8 mouse cellular contexts compared by ENCODE assay signal in the genomic region with DNA sequence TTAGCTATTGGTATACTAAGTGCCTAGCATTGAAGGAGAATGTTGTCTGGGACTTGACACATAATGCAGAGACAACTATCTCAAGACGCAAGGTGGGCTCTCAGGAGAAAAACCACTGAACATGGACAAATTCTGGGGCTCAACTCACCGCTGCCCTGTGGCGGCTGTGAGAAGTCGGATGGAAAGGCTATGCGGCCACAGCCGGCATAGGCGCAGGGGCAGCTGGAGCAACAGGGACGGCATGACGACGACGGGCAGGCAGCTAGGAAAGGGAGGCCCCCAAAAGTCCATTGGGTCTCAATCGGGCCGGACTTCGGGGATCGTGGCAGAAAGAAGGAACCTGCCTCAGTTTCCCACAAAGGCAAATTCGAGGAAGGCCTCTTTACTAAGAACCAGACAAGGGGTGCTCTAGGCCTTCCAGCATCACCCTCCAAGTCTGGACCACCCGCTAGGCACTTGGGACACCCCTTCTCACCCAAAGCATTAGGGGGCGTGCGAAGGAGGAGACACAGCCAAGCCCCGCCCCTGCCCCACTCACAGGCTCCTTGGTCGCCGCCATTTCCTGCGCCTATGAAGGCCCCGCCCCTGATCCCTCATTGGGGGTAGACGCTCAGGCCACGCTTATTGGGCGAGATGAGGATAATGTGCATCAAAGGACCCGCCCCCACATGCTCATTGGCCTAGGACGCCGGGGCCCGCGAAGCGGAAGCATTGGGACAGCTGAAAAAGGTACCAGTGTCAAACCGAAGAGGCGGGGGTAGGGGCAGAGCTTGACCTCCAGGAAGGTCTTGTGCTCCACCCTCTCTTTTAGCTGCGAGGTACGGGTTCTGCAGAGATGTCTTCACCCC. TPM values are rescaled to one million over a fixed set of nuclear protein-coding genes. Genes with fewer than 3 reads are reported as not detected.
DNase-seq lines count a peak whose midpoint lies in the region; ATAC-seq lines count a peak whose summit lies in the region.

A gene (minus strand): TSS at position 562 of the 848 bp plus-strand sequence.

- H3K4me2 ChIP-seq in heart, embryonic 15.5 days, result peak within 1 kb of the TSS; percentile 94
- peak within 1 kb of the TSS; percentile 96 for H3K4me2 ChIP-seq in liver, embryonic 15.5 days
- peak within 1 kb of the TSS; percentile 85 for H3K4me2 ChIP-seq in neural tube, embryonic 12.5 days (replicated peaks)

- WGBS in forebrain, embryonic 10.5 days, result 2% methylated on average over 37 of the region's 37 CpGs
- WGBS in heart, embryonic 15.5 days, result under 1% methylated on average over 37 of the region's 37 CpGs
- 1% methylated on average over 37 of the region's 37 CpGs for WGBS in liver, embryonic 15.5 days (ENCODE audit: insufficient replicate concordance)
- 2% methylated on average over 37 of the region's 37 CpGs for WGBS in neural tube, embryonic 12.5 days

- ATAC-seq in heart, embryonic 15.5 days (replicated peaks; ENCODE audit: insufficient number of reproducible peaks, insufficient read depth, low FRiP score, low read depth), result peak; percentile 92
- ATAC-seq in liver, embryonic 15.5 days (ENCODE audit: insufficient read depth), result peak; percentile 92
- ATAC-seq in neural tube, embryonic 12.5 days (ENCODE audit: low FRiP score, low read depth), result peak; percentile 92

- H3K27ac ChIP-seq in forebrain, embryonic 10.5 days, result peak within 1 kb of the TSS; percentile 88
- peak within 1 kb of the TSS; percentile 75 for H3K27ac ChIP-seq in heart, embryonic 15.5 days
- peak within 1 kb of the TSS; percentile 67 for H3K27ac ChIP-seq in liver, embryonic 15.5 days (replicated peaks)
- H3K27ac ChIP-seq in neural tube, embryonic 12.5 days, result no peak within 1 kb of the TSS

- H3K36me3 ChIP-seq in forebrain, embryonic 10.5 days (replicated peaks), result 0 out of 2 replicates have a peak, but pooled peaks cover 2% of the 10 kb centered on the region
- H3K36me3 ChIP-seq in heart, embryonic 15.5 days, result peaks cover 4% of the 10 kb centered on the region; the same call in 1 of the 2 replicates
- no peaks in the 10 kb centered on the region; the same call in 1 of the 2 replicates for H3K36me3 ChIP-seq in liver, embryonic 15.5 days (replicated peaks)
- no peaks in the 10 kb centered on the region for H3K36me3 ChIP-seq in neural tube, embryonic 12.5 days

- H3K9ac ChIP-seq in heart, embryonic 15.5 days, result peak within 1 kb of the TSS; percentile 69
- peak within 1 kb of the TSS; percentile 73 for H3K9ac ChIP-seq in liver, embryonic 15.5 days
- peak within 1 kb of the TSS; percentile 64 for H3K9ac ChIP-seq in neural tube, embryonic 12.5 days

- peak; percentile 91 to 94 for DNase-seq in CD8-positive naive resting alpha-beta T cell, adult 2 months (ENCODE audit: low read depth in 2 of 2, low spot score in 2 of 2)
- peak; percentile 98 for DNase-seq in c-Kit-positive CD71-negative TER-119-negative erythroid progenitor cells, embryonic 14.5 days (ENCODE audit: low read depth)
- peak; percentile 98 for DNase-seq in forebrain, embryonic 10.5 days (ENCODE audit: extremely low spot score, low spot score)
- DNase-seq in kidney, postnatal 36 days, result peak; percentile 98 to 99
- peak; percentile 95 for DNase-seq in telencephalon, adult 2 months (ENCODE audit: low read depth, low spot score)

- H3K27me3 ChIP-seq in forebrain, embryonic 10.5 days (ENCODE audit: poor library complexity, severe bottlenecking), result no peaks in the 10 kb centered on the region
- no peaks in the 10 kb centered on the region for H3K27me3 ChIP-seq in heart, embryonic 15.5 days
- no peaks in the 10 kb centered on the region for H3K27me3 ChIP-seq in liver, embryonic 15.5 days
- no peaks in the 10 kb centered on the region for H3K27me3 ChIP-seq in neural tube, embryonic 12.5 days (replicated peaks)

- H3K4me3 ChIP-seq in forebrain, embryonic 10.5 days, result peak within 1 kb of the TSS; percentile 66
- H3K4me3 ChIP-seq in heart, embryonic 15.5 days, result peak within 1 kb of the TSS; percentile 68
- peak within 1 kb of the TSS; percentile 69 for H3K4me3 ChIP-seq in liver, embryonic 15.5 days (replicated peaks)
- H3K4me3 ChIP-seq in neural tube, embryonic 12.5 days, result peak within 1 kb of the TSS; percentile 52

- H3K4me1 ChIP-seq in forebrain, embryonic 10.5 days, result peaks cover 73% of the 10 kb centered on the region
- peaks cover 50% of the 10 kb centered on the region for H3K4me1 ChIP-seq in heart, embryonic 15.5 days (replicated peaks)
- H3K4me1 ChIP-seq in liver, embryonic 15.5 days (replicated peaks), result peaks cover 63% of the 10 kb centered on the region
- peaks cover 49% of the 10 kb centered on the region for H3K4me1 ChIP-seq in neural tube, embryonic 12.5 days

- no peaks in the 10 kb centered on the region for H3K9me3 ChIP-seq in forebrain, embryonic 10.5 days
- no peaks in the 10 kb centered on the region for H3K9me3 ChIP-seq in heart, embryonic 15.5 days (replicated peaks)
- H3K9me3 ChIP-seq in liver, embryonic 15.5 days (replicated peaks), result no peaks in the 10 kb centered on the region
- H3K9me3 ChIP-seq in neural tube, embryonic 12.5 days, result no peaks in the 10 kb centered on the region

RNA-seq across cellular contexts. Expression of the gene that starts here (rescaled TPM):
- polyA plus RNA-seq in forebrain, embryonic 10.5 days (2016; fragmentation: Nextera tagmentation; extraction: Ambion mirVana), result 19.5 and 19.7 TPM in 2 replicates
- 37.9 and 39.1 TPM in 2 replicates for polyA plus RNA-seq in heart, embryonic 15.5 days (2015; fragmentation: Nextera tagmentation; extraction: Ambion mirVana)
- 10.2 and 10.9 TPM in 2 replicates for polyA plus RNA-seq in liver, embryonic 15.5 days (2015; fragmentation: Nextera tagmentation; extraction: Ambion mirVana)
- 22.0 and 22.9 TPM in 2 replicates for polyA plus RNA-seq in neural tube, embryonic 12.5 days (2016; fragmentation: Nextera tagmentation; extraction: Ambion mirVana)
